In genomic region chr8:120186454-120186853, GRCm38 (mm10) we compare ENCODE assay signal across 11 mouse cellular contexts. TPM values are rescaled to one million over a fixed set of nuclear protein-coding genes. Genes with fewer than 3 reads are reported as not detected.
DNase-seq lines count a peak whose midpoint lies in the region; ATAC-seq and TF ChIP-seq lines count a peak whose summit lies in the region.
"Had no signal": no experiment of that assay in that cellular context is flagged by ENCODE, and none has a peak within 500 bp of the region (broad histone marks: within the 10 kb centered on the region; RNA-seq: fewer than 3 reads in every experiment).

No protein-coding gene starts in this region.

- no peak for TF ChIP-seq CTCF in gastrocnemius, adult 2 months (IDR thresholded peaks at IDR 0.05)

- H3K36me3 ChIP-seq in midbrain, embryonic 14.5 days (ENCODE audit: control insufficient read depth, insufficient read depth, low read length) = no peaks in the 10 kb centered on the region
- no peaks in the 10 kb centered on the region for H3K36me3 ChIP-seq in midbrain, embryonic 13.5 days
- no peaks in the 10 kb centered on the region for H3K36me3 ChIP-seq in hindbrain, embryonic 12.5 days
- H3K36me3 ChIP-seq: forebrain, embryonic 15.5 days had no signal

- DNase-seq in midbrain, embryonic 14.5 days = no peak
- peak; percentile 78 for DNase-seq in gastrocnemius, adult 2 months
- DNase-seq in lung, postnatal 25 days (ENCODE audit: low spot score) = peak; percentile 72
- DNase-seq in embryo, embryonic 10 days (ENCODE audit: low spot score) = no peak
- DNase-seq in thymus, postnatal 25 days = no peak

- peaks cover 34% of the 10 kb centered on the region for H3K4me1 ChIP-seq in midbrain, embryonic 14.5 days (ENCODE audit: control insufficient read depth, insufficient read depth, low read length)
- H3K4me1 ChIP-seq in midbrain, embryonic 13.5 days (replicated peaks) = peaks cover 44% of the 10 kb centered on the region
- H3K4me1 ChIP-seq in hindbrain, embryonic 12.5 days = peaks cover 46% of the 10 kb centered on the region

- H3K9ac ChIP-seq in midbrain, embryonic 14.5 days (replicated peaks; ENCODE audit: low read length) = no peak overlapping the region
- no peak overlapping the region for H3K9ac ChIP-seq in midbrain, embryonic 13.5 days (replicated peaks)
- no peak overlapping the region for H3K9ac ChIP-seq in hindbrain, embryonic 12.5 days
- H3K9ac ChIP-seq: forebrain, embryonic 15.5 days had no signal

- ATAC-seq in midbrain, embryonic 14.5 days (ENCODE audit: low FRiP score, low TSS enrichment) = no peak
- no peak for ATAC-seq in midbrain, embryonic 13.5 days
- ATAC-seq in hindbrain, embryonic 12.5 days (ENCODE audit: low FRiP score) = no peak
- ATAC-seq in frontal cortex, adult (ENCODE audit: low TSS enrichment) = no peak
- ATAC-seq: forebrain, embryonic 15.5 days had no signal

- H3K9me3 ChIP-seq in midbrain, embryonic 14.5 days (ENCODE audit: control insufficient read depth, low read length) = no peaks in the 10 kb centered on the region
- no peaks in the 10 kb centered on the region for H3K9me3 ChIP-seq in midbrain, embryonic 13.5 days
- no peaks in the 10 kb centered on the region for H3K9me3 ChIP-seq in hindbrain, embryonic 12.5 days (replicated peaks)
- H3K9me3 ChIP-seq: forebrain, embryonic 15.5 days had no signal

- H3K27me3 ChIP-seq in midbrain, embryonic 14.5 days (ENCODE audit: control insufficient read depth, insufficient read depth, low read length) = no peaks in the 10 kb centered on the region
- peaks cover 3% of the 10 kb centered on the region; the same call in 1 of the 2 replicates for H3K27me3 ChIP-seq in midbrain, embryonic 13.5 days
- 0 out of 2 replicates have a peak, but pooled peaks cover 4% of the 10 kb centered on the region for H3K27me3 ChIP-seq in hindbrain, embryonic 12.5 days
- H3K27me3 ChIP-seq: forebrain, embryonic 15.5 days had no signal

- no peak overlapping the region for H3K4me2 ChIP-seq in midbrain, embryonic 14.5 days (ENCODE audit: low read length)
- no peak overlapping the region for H3K4me2 ChIP-seq in midbrain, embryonic 13.5 days (replicated peaks)
- H3K4me2 ChIP-seq in hindbrain, embryonic 12.5 days (replicated peaks) = no peak overlapping the region
- H3K4me2 ChIP-seq: forebrain, embryonic 15.5 days had no signal

- intact Hi-C loops in gastrocnemius, adult 2 months (cut with DNase I) = loop anchor here (5.0 kb wide), 1 partner anchor 41 kb away; the partner anchor contains the start of gene Gse1

- no peak overlapping the region for H3K4me3 ChIP-seq in midbrain, embryonic 14.5 days (replicated peaks; ENCODE audit: low read depth, low read length)
- no peak overlapping the region for H3K4me3 ChIP-seq in midbrain, embryonic 13.5 days (replicated peaks)
- H3K4me3 ChIP-seq in gastrocnemius, adult 2 months = no peak overlapping the region; the same call in 1 of the 2 replicates
- H3K4me3 ChIP-seq in hindbrain, embryonic 12.5 days = no peak overlapping the region
- H3K4me3 ChIP-seq: forebrain, embryonic 15.5 days had no signal

- 0 out of 2 replicates have a peak overlapping the region, but pooled peaks have one; percentile 14 for H3K27ac ChIP-seq in midbrain, embryonic 14.5 days (replicated peaks; ENCODE audit: low read depth, low read length)
- no peak overlapping the region; the same call in 1 of the 2 replicates for H3K27ac ChIP-seq in midbrain, embryonic 13.5 days
- peak overlapping the region; percentile 79 for H3K27ac ChIP-seq in gastrocnemius, adult 2 months
- H3K27ac ChIP-seq in hindbrain, embryonic 12.5 days = peak overlapping the region; percentile 86; the same call in 1 of the 2 replicates
- H3K27ac ChIP-seq: forebrain, embryonic 15.5 days had no signal

- 56% methylated on average over 8 of the region's 8 CpGs for WGBS in midbrain, embryonic 14.5 days
- 65% methylated on average over 8 of the region's 8 CpGs for WGBS in midbrain, embryonic 13.5 days
- 52% methylated on average over 8 of the region's 8 CpGs for WGBS in hindbrain, embryonic 12.5 days

RNA-seq across cellular contexts. Expression of gene Fam92b, which starts 9.2 kb away (rescaled TPM):
- polyA plus RNA-seq in midbrain, embryonic 14.5 days (2014; fragmentation: Nextera tagmentation; extraction: Ambion mirVana) = 0.92 and 1.8 TPM in 2 replicates
- 2.3 and 2.4 TPM in 2 replicates for polyA plus RNA-seq in midbrain, embryonic 13.5 days (2015; fragmentation: Nextera tagmentation; extraction: Ambion mirVana)
- not detected for total RNA-seq in gastrocnemius, adult 2 months (2021)
- polyA plus RNA-seq in hindbrain, embryonic 12.5 days (2016; fragmentation: Nextera tagmentation; extraction: Ambion mirVana) = 1.6 and 3.0 TPM in 2 replicates
- total RNA-seq: MEL had no signal
- polyA plus RNA-seq: spleen, adult 2 months had no signal

RNA-seq across cellular contexts. Expression of gene Gse1, which starts 41.8 kb away (rescaled TPM):
- polyA plus RNA-seq in midbrain, embryonic 14.5 days (2014; fragmentation: Nextera tagmentation; extraction: Ambion mirVana) = 28.6 and 29.0 TPM in 2 replicates
- polyA plus RNA-seq in midbrain, embryonic 13.5 days (2015; fragmentation: Nextera tagmentation; extraction: Ambion mirVana) = 22.3 and 22.5 TPM in 2 replicates
- 10 to 100 TPM; 26.5 to 37.3 TPM for total RNA-seq in gastrocnemius, adult 2 months (2021)
- 22.4 and 24.0 TPM in 2 replicates for polyA plus RNA-seq in hindbrain, embryonic 12.5 days (2016; fragmentation: Nextera tagmentation; extraction: Ambion mirVana)

Comparison
In these comparisons a context has a peak if more than half of its experiments do, and no peak if none do; other contexts are left out.
1. DNase-seq: peak in gastrocnemius, adult 2 months (single experiment) and lung, postnatal 25 days (single experiment); none in midbrain, embryonic 14.5 days (single experiment), embryo, embryonic 10 days (single experiment) and thymus, postnatal 25 days (single experiment).